Mouse (Mus musculus): ENCODE measurements around the gene Gabarapl2.

The Gabarapl2 gene

GRCm38 (mm10) chr8:111934201-111934600 lies 6.3 kb upstream of the Gabarapl2 start:
- DNase-seq (ENCODE audit: low read depth, low spot score): peak; percentile 73

- DNase-seq (ENCODE audit: low read depth, low spot score): no peak
These were observed 3.3 kb upstream of the Gabarapl2 start for GRCm38 (mm10) chr8:111937184-111937583.

GRCm38 (mm10) chr8:111938076-111938985 lies 2.2 kb upstream of the Gabarapl2 start:
- peak; percentile 90 for DNase-seq (ENCODE audit: low read depth, low spot score)

GRCm38 (mm10) chr8:111939516-111940142 lies 874 bp upstream of the Gabarapl2 start:
- peak; percentile 85 for DNase-seq (ENCODE audit: low read depth, low spot score)

GRCm38 (mm10) chr8:111941101-111941454 lies 575 bp downstream of the Gabarapl2 start:
- DNase-seq (ENCODE audit: low read depth, low spot score): peak; percentile 79

- peak; percentile 98 for DNase-seq (ENCODE audit: low read depth, low spot score)
These were observed 3.0 kb downstream of the Gabarapl2 start for GRCm38 (mm10) chr8:111943544-111943943.

GRCm38 (mm10) chr8:111947144-111947543 lies 6.6 kb downstream of the Gabarapl2 start:
- no peak for DNase-seq (ENCODE audit: low read depth, low spot score)

GRCm38 (mm10) chr8:111947954-111948353 lies 7.5 kb downstream of the Gabarapl2 start:
- no peak for DNase-seq (ENCODE audit: low read depth, low spot score)

- DNase-seq (ENCODE audit: low read depth, low spot score): peak; percentile 49
These were observed 10.3 kb downstream of the Gabarapl2 start for GRCm38 (mm10) chr8:111950846-111951245.

- peak; percentile 57 for DNase-seq (ENCODE audit: low read depth, low spot score)
These were observed 10.8 kb downstream of the Gabarapl2 start for GRCm38 (mm10) chr8:111951317-111951716.

- no peak for DNase-seq (ENCODE audit: low read depth, low spot score)
These were observed 11.4 kb downstream of the Gabarapl2 start for GRCm38 (mm10) chr8:111951936-111952335.

- DNase-seq (ENCODE audit: low read depth, low spot score): peak; percentile 64
These were observed 14.5 kb downstream of the Gabarapl2 start for GRCm38 (mm10) chr8:111954844-111955594.

- DNase-seq (ENCODE audit: low read depth, low spot score): no peak
These were observed 15.4 kb downstream of the Gabarapl2 start for GRCm38 (mm10) chr8:111955879-111956278.

- DNase-seq (ENCODE audit: low read depth, low spot score): no peak
These were observed 16.7 kb downstream of the Gabarapl2 start for GRCm38 (mm10) chr8:111957231-111957630.

- DNase-seq (ENCODE audit: low read depth, low spot score): peak; percentile 58
These were observed 20.3 kb downstream of the Gabarapl2 start for GRCm38 (mm10) chr8:111960591-111961321.

- peak; percentile 65 for DNase-seq (ENCODE audit: low read depth, low spot score)
These were observed 20.8 kb downstream of the Gabarapl2 start for GRCm38 (mm10) chr8:111961330-111961729.

- no peak for DNase-seq (ENCODE audit: low read depth, low spot score)
These were observed 22.1 kb downstream of the Gabarapl2 start for GRCm38 (mm10) chr8:111962589-111962988.

- DNase-seq (ENCODE audit: low read depth, low spot score): no peak
These were observed 22.6 kb downstream of the Gabarapl2 start for GRCm38 (mm10) chr8:111963091-111963490.

GRCm38 (mm10) chr8:111963546-111963945 lies 23.0 kb downstream of the Gabarapl2 start:
- peak; percentile 91 for DNase-seq (ENCODE audit: low read depth, low spot score)

GRCm38 (mm10) chr8:111964351-111964750 lies 23.8 kb downstream of the Gabarapl2 start:
- no peak for DNase-seq (ENCODE audit: low read depth, low spot score)

- DNase-seq (ENCODE audit: low read depth, low spot score): peak; percentile 70
These were observed 24.5 kb downstream of the Gabarapl2 start for GRCm38 (mm10) chr8:111964849-111965561.
